Mouse (Mus musculus) heart, adult 2 months (tissue): ENCODE results near the gene Hint3. TPM values are rescaled to one million over a fixed set of nuclear protein-coding genes. Genes with fewer than 3 reads are reported as not detected.

Source experiments
- DNase-seq, 2 experiments: peaks; one replicate each; pipeline ENCODE4 v3.0.0; 2021
- H3K27ac ChIP-seq: fragments of 200-600 bp; 2 replicates; pipeline ENCODE4 v1.8.1; 2022
- H3K27me3 ChIP-seq: fragments of 200-500 bp; 2 replicates; pipeline ENCODE4 v1.6.1; 2012; ENCODE audit warnings: mild to moderate bottlenecking, low read length, inconsistent platforms, mixed read lengths; ENCODE audit not compliant: control insufficient read depth, insufficient read depth
- H3K36me3 ChIP-seq: fragments of 200-500 bp; 2 replicates; pipeline ENCODE4 v1.6.1; 2012; ENCODE audit warnings: low read length, inconsistent platforms; ENCODE audit not compliant: control insufficient read depth, insufficient read depth
- H3K4me1 ChIP-seq: fragments of 200-500 bp; 2 replicates; pipeline ENCODE4 v1.6.1; 2011; ENCODE audit warnings: low read length; ENCODE audit not compliant: control insufficient read depth, insufficient read depth
- H3K4me3 ChIP-seq: fragments of 200-600 bp; 2 replicates; pipeline ENCODE4 v1.8.1; 2022
- H3K79me2 ChIP-seq: fragments of 200-500 bp; replicated peaks from 2 replicates; pipeline ENCODE4 v1.6.1; 2012; ENCODE audit warnings: mild to moderate bottlenecking, inconsistent platforms, low read length, moderate library complexity, mixed read lengths; ENCODE audit not compliant: control insufficient read depth, insufficient read depth
- H3K9ac ChIP-seq: fragments of 200-500 bp; 2 replicates; pipeline ENCODE4 v1.6.1; 2012; ENCODE audit warnings: low read depth, mild to moderate bottlenecking, control low read depth, inconsistent platforms, low read length, mixed read lengths
- CTCF ChIP-seq: fragments of 200-600 bp; IDR thresholded peaks from 2 replicates; pipeline ENCODE4 v1.8.1; 2022; ENCODE audit warnings: antibody characterized with exemption, mild to moderate bottlenecking, moderate library complexity
- EP300 ChIP-seq: fragments of 200-500 bp; IDR thresholded peaks from 2 replicates; pipeline ENCODE4 v1.6.1; 2011; ENCODE audit warnings: low read depth, low read length, control low read depth; ENCODE audit not compliant: insufficient read depth
- POLR2A ChIP-seq: fragments of 200-500 bp; IDR thresholded peaks from 2 replicates; pipeline ENCODE4 v1.6.1; 2011; ENCODE audit warnings: mild to moderate bottlenecking, low read depth, low read length, control low read depth; ENCODE audit not compliant: insufficient read depth
- WGBS: fragments of 180-500 bp; shearing (Covaris S2); methylation state at CpG from one replicate; pipeline ENCODE4 v1.1.7; 2018; 5-methylcytosine and 5-hydroxymethylcytosine counted together
- intact Hi-C: fragments of 180-260 bp; cut with DNase I; formaldehyde crosslinking; loops from one replicate; pipeline ENCODE4 v1.15.1; 2025
- polyA plus RNA-seq: library from polyadenylated mRNA; depleted of rRNA; stranded (reverse); fragments of >200 nt; gene quantifications from 2 replicates; pipeline ENCODE4 v1.2.3, GENCODE M21; 2012
- total RNA-seq, 2 experiments: library from RNA; stranded (reverse); gene quantifications; 2 replicates each; pipeline ENCODE4 v1.2.3; 2021

Gene Hint3
- total and polyA plus RNA-seq, 3 experiments = 22.4 to 92.3 (median 70.1) TPM

GRCm38 (mm10) chr10:30613039-30613438 is 16.4 kb downstream of the Hint3 start:
- Histone ChIP-seq H3K4me1 (no peaks in the 10 kb centered on the region; the same call in 1 of the 2 replicates), H3K4me3 (no peak overlapping the region), H3K36me3 (peaks cover 2% of the 10 kb centered on the region; the same call in 1 of the 2 replicates), H3K79me2 (no peaks in the 10 kb centered on the region), H3K27me3 (no peaks in the 10 kb centered on the region), H3K27ac (no peak overlapping the region), H3K9ac (no peak overlapping the region)
- WGBS = 81% methylated on average over 4 of the region's 4 CpGs
- intact Hi-C loops = loop anchor here (5.0 to 10.0 kb wide), 2 partner anchors 702 to 1256 kb away; partner anchors contain the start of gene Hddc2
- TF ChIP-seq CTCF (no peak), EP300 (no peak), POLR2A (no peak)
- DNase-seq = no peak

- no peak for DNase-seq
- no peaks in the 10 kb centered on the region for H3K79me2 ChIP-seq
- no peaks in the 10 kb centered on the region for H3K4me1 ChIP-seq
- H3K9ac ChIP-seq = no peak overlapping the region
- TF ChIP-seq EP300 (no peak), POLR2A (no peak), CTCF (no peak)
- no peak overlapping the region for H3K27ac ChIP-seq
- no peaks in the 10 kb centered on the region for H3K27me3 ChIP-seq
- H3K36me3 ChIP-seq = peaks cover 2% of the 10 kb centered on the region; the same call in 1 of the 2 replicates
- H3K4me3 ChIP-seq = no peak overlapping the region
- intact Hi-C loops = loop anchor here (5.0 to 10.0 kb wide), 2 partner anchors 705 to 1252 kb away; partner anchors contain the start of gene Hddc2
Measured at GRCm38 (mm10) chr10:30609614-30610013, 19.8 kb downstream of the Hint3 start.

- DNase-seq = no peak
- Histone ChIP-seq H3K4me3 (no peak overlapping the region), H3K27ac (no peak overlapping the region), H3K9ac (no peak overlapping the region), H3K27me3 (no peaks in the 10 kb centered on the region), H3K79me2 (no peaks in the 10 kb centered on the region), H3K36me3 (peaks cover 2% of the 10 kb centered on the region; the same call in 1 of the 2 replicates), H3K4me1 (no peaks in the 10 kb centered on the region)
- no peak for TF ChIP-seq EP300
- TF ChIP-seq POLR2A = no peak
- intact Hi-C loops = no loop called here
- 66% methylated on average over 2 of the region's 2 CpGs for WGBS
Measured at GRCm38 (mm10) chr10:30608109-30608508, 21.3 kb downstream of the Hint3 start.

GRCm38 (mm10) chr10:30600542-30600966 is 28.9 kb downstream of the Hint3 start, which contains the start of gene Trmt11:
Trmt11 (minus strand) TSS chr10:30600749.
- under 1% methylated on average over 27 of the region's 28 CpGs for WGBS
- Histone ChIP-seq H3K79me2 (no peaks in the 10 kb centered on the region; the same call in 1 of the 2 replicates), H3K4me3 (peak within 1 kb of the TSS; percentile 64), H3K4me1 (no peaks in the 10 kb centered on the region), H3K27ac (peak within 1 kb of the TSS; percentile 94), H3K27me3 (no peaks in the 10 kb centered on the region), H3K36me3 (peaks cover 3% of the 10 kb centered on the region; the same call in 1 of the 2 replicates), H3K9ac (peak within 1 kb of the TSS; percentile 82)
- DNase-seq = peak; percentile 94 to 95
- intact Hi-C loops = loop anchor here (2.0 to 5.0 kb wide), 2 partner anchors 18 to 212 kb away; no protein-coding TSS in a partner anchor
- TF ChIP-seq CTCF (no peak), EP300 (peak; percentile 57; the same call in 1 of the 2 replicates), POLR2A (peak; percentile 96)

GRCm38 (mm10) chr10:30600094-30600534 is 29.3 kb downstream of the Hint3 start:
- TF ChIP-seq CTCF = no peak
- TF ChIP-seq EP300 = no peak
- no peak for TF ChIP-seq POLR2A
- peak overlapping the region; percentile 64 for H3K4me3 ChIP-seq
- intact Hi-C loops = loop anchor here (2.0 to 5.0 kb wide), 2 partner anchors 19 to 212 kb away; no protein-coding TSS in a partner anchor
- peak overlapping the region; percentile 82 for H3K9ac ChIP-seq
- DNase-seq = no peak
- peaks cover 3% of the 10 kb centered on the region; the same call in 1 of the 2 replicates for H3K36me3 ChIP-seq
- H3K27ac ChIP-seq = peak overlapping the region; percentile 94
- WGBS = under 1% methylated on average over 27 of the region's 27 CpGs
- no peaks in the 10 kb centered on the region for H3K27me3 ChIP-seq
- H3K79me2 ChIP-seq = no peaks in the 10 kb centered on the region; the same call in 1 of the 2 replicates
- H3K4me1 ChIP-seq = no peaks in the 10 kb centered on the region

- Histone ChIP-seq H3K9ac (no peak overlapping the region), H3K27me3 (no peaks in the 10 kb centered on the region), H3K36me3 (no peaks in the 10 kb centered on the region), H3K4me3 (no peak overlapping the region), H3K27ac (no peak overlapping the region), H3K79me2 (no peaks in the 10 kb centered on the region), H3K4me1 (no peaks in the 10 kb centered on the region)
- 63% methylated on average over 5 of the region's 5 CpGs for WGBS
- no peak for TF ChIP-seq POLR2A
- peak; percentile 40 for TF ChIP-seq CTCF
- no peak for TF ChIP-seq EP300
- intact Hi-C loops = no loop called here
- no peak for DNase-seq
Measured at GRCm38 (mm10) chr10:30587037-30587436, 42.4 kb downstream of the Hint3 start.
